Mouse (Mus musculus) small intestine, adult 2 months (tissue): ENCODE results near the gene Itga9. TPM values are rescaled to one million over a fixed set of nuclear protein-coding genes. Genes with fewer than 3 reads are reported as not detected.

Experiments
- H3K27ac ChIP-seq: fragments of 200-500 bp; 2 replicates; pipeline ENCODE4 v1.5.1; 2012; ENCODE audit warnings: low read depth, low read length, control low read depth, inconsistent platforms; ENCODE audit not compliant: insufficient read depth
- H3K27me3 ChIP-seq: fragments of 200-500 bp; 2 replicates; pipeline ENCODE4 v1.6.1; 2012; ENCODE audit warnings: mild to moderate bottlenecking, moderate library complexity, low read length, inconsistent platforms; ENCODE audit not compliant: control insufficient read depth, insufficient read depth
- H3K36me3 ChIP-seq: fragments of 200-500 bp; 2 replicates; pipeline ENCODE4 v1.6.1; 2012; ENCODE audit warnings: mild to moderate bottlenecking, low read length, control low read depth, inconsistent platforms; ENCODE audit not compliant: control insufficient read depth, insufficient read depth
- H3K4me1 ChIP-seq: fragments of 200-500 bp; 2 replicates; pipeline ENCODE4 v1.6.1; 2012; ENCODE audit warnings: low read length, inconsistent platforms, mixed read lengths; ENCODE audit not compliant: control insufficient read depth, insufficient read depth, insufficient read length
- H3K4me3 ChIP-seq: fragments of 200-500 bp; 2 replicates; pipeline ENCODE4 v1.5.1; 2012; ENCODE audit warnings: low read depth, mild to moderate bottlenecking, control low read depth, inconsistent platforms, low read length, moderate library complexity
- CTCF ChIP-seq: fragments of 200-500 bp; IDR thresholded peaks from 2 replicates; pipeline ENCODE4 v1.5.1; 2012; ENCODE audit warnings: low read depth, mild to moderate bottlenecking, control low read depth, inconsistent platforms, low read length, moderate library complexity, mixed read lengths; ENCODE audit not compliant: insufficient replicate concordance, insufficient read length; ENCODE audit errors: extremely low read depth
- POLR2A ChIP-seq: fragments of 200-500 bp; IDR thresholded peaks from 2 replicates; pipeline ENCODE4 v1.6.1; 2012; ENCODE audit warnings: low read depth, mild to moderate bottlenecking, control low read depth, inconsistent platforms, low read length, moderate library complexity
- WGBS: fragments of 180-500 bp; shearing (Covaris S2); methylation state at CpG from one replicate; pipeline ENCODE4 v1.1.7; 2018; 5-methylcytosine and 5-hydroxymethylcytosine counted together
- polyA plus RNA-seq: library from polyadenylated mRNA; depleted of rRNA; stranded (reverse); fragments of >200 nt; gene quantifications from 2 replicates; pipeline ENCODE4 v1.2.3, GENCODE M21; 2012

The Itga9 gene
- polyA plus RNA-seq, 1 experiment: 8.0 TPM

- Histone ChIP-seq H3K27me3 (no peaks in the 10 kb centered on the region), H3K4me3 (no peak overlapping the region), H3K4me1 (no peaks in the 10 kb centered on the region), H3K27ac (no peak overlapping the region), H3K36me3 (no peaks in the 10 kb centered on the region)
- TF ChIP-seq CTCF (no peak), POLR2A (no peak)
- WGBS: 67% methylated on average over 9 of the region's 9 CpGs
Measured at GRCm38 (mm10) chr9:118856665-118857064, 250.2 kb downstream of the Itga9 start.

GRCm38 (mm10) chr9:118860613-118861141 lies 254.2 kb downstream of the Itga9 start:
- no peaks in the 10 kb centered on the region for H3K36me3 ChIP-seq
- no peaks in the 10 kb centered on the region for H3K27me3 ChIP-seq
- H3K27ac ChIP-seq: no peak overlapping the region
- WGBS: 85% methylated on average over 12 of the region's 12 CpGs
- H3K4me1 ChIP-seq: no peaks in the 10 kb centered on the region
- TF ChIP-seq POLR2A: no peak
- no peak for TF ChIP-seq CTCF
- H3K4me3 ChIP-seq: no peak overlapping the region

- WGBS: 88% methylated on average over 12 of the region's 12 CpGs
- Histone ChIP-seq H3K4me3 (no peak overlapping the region), H3K27ac (no peak overlapping the region), H3K36me3 (no peaks in the 10 kb centered on the region), H3K4me1 (no peaks in the 10 kb centered on the region), H3K27me3 (no peaks in the 10 kb centered on the region)
- TF ChIP-seq CTCF: no peak
- no peak for TF ChIP-seq POLR2A
Measured at GRCm38 (mm10) chr9:118862214-118862613, 255.7 kb downstream of the Itga9 start.

DNA sequence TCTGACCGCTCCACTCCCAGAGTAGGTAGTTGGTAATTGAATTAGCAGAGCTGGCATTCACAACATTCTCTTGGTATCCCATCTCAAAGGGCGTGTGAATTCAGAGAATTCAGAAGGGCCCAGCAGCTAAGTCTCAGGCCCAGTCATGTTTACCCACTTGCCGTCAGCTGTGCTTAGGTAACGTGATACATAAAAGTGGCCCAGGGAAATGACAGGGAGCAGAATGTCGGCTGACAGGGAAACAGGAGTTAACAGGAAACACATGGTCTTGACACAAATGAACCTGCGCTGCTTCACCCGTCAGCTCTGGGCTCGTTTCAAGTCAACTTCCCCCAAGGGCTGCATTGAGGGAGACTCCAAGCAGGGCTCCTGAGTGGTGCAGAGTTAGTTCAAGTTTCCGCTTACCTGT lies 256.4 kb downstream of the Itga9 start:
- no peaks in the 10 kb centered on the region for H3K4me1 ChIP-seq
- H3K27me3 ChIP-seq: no peaks in the 10 kb centered on the region
- no peak overlapping the region for H3K27ac ChIP-seq
- no peak overlapping the region for H3K4me3 ChIP-seq
- no peaks in the 10 kb centered on the region for H3K36me3 ChIP-seq
- TF ChIP-seq POLR2A (no peak), CTCF (no peak)
- 78% methylated on average over 9 of the region's 9 CpGs for WGBS

DNA sequence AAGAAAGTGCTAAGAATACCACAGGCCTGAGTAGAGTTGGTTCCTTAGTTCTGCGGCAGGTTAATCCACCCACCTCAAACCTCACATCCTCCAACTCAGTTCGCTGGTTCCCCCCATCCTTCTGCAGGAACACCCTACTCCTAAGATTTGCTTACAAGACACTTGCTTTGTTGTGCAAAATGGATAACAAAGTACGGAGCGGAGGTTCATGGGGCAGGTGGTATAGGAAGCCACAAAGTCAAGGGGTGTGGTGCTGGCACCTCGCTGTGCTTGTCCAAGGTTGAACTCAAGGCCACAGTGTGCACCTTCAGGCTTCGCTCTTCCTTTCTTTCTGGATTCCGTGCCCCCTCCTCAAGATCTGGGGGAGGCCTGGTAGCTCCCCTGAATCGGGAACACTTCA lies 257.0 kb downstream of the Itga9 start:
- Histone ChIP-seq H3K4me3 (no peak overlapping the region), H3K4me1 (no peaks in the 10 kb centered on the region), H3K27me3 (no peaks in the 10 kb centered on the region), H3K27ac (no peak overlapping the region), H3K36me3 (no peaks in the 10 kb centered on the region)
- 85% methylated on average over 8 of the region's 8 CpGs for WGBS
- TF ChIP-seq POLR2A (no peak), CTCF (no peak)

GRCm38 (mm10) chr9:118866949-118867348 lies 260.5 kb downstream of the Itga9 start:
- Histone ChIP-seq H3K36me3 (no peaks in the 10 kb centered on the region), H3K4me1 (no peaks in the 10 kb centered on the region), H3K27ac (no peak overlapping the region), H3K4me3 (no peak overlapping the region), H3K27me3 (no peaks in the 10 kb centered on the region)
- TF ChIP-seq POLR2A (no peak), CTCF (no peak)
- WGBS: 75% methylated on average over 2 of the region's 2 CpGs

- Histone ChIP-seq H3K36me3 (no peaks in the 10 kb centered on the region), H3K4me1 (no peaks in the 10 kb centered on the region), H3K27me3 (no peaks in the 10 kb centered on the region), H3K27ac (no peak overlapping the region), H3K4me3 (no peak overlapping the region)
- TF ChIP-seq CTCF (no peak), POLR2A (no peak)
- WGBS: 73% methylated on average over 8 of the region's 8 CpGs
Measured at GRCm38 (mm10) chr9:118867851-118868250, 261.4 kb downstream of the Itga9 start.
